Mouse (Mus musculus) bone marrow, adult 2 months (tissue): Measurements from ENCODE around the gene Cep152.

Experiments
- CTCF ChIP-seq: fragments of 200-500 bp; IDR thresholded peaks from 2 replicates; pipeline ENCODE4 v1.5.1; 2011; ENCODE audit warnings: low read length, control low read depth; ENCODE audit not compliant: control insufficient read depth, insufficient read depth
- POLR2A ChIP-seq: fragments of 200-500 bp; IDR thresholded peaks from 2 replicates; pipeline ENCODE4 v1.6.1; 2011; ENCODE audit warnings: low read depth, mild to moderate bottlenecking, control low read depth, low read length, borderline replicate concordance; ENCODE audit not compliant: control insufficient read depth

- TF ChIP-seq POLR2A (no peak), CTCF (no peak)
Measured at GRCm38 (mm10) chr2:125662517-125662916, 37.6 kb upstream of the Cep152 start.
